Mouse (Mus musculus): ENCODE data around the gene Scarb1.

Scarb1 gene

DNA sequence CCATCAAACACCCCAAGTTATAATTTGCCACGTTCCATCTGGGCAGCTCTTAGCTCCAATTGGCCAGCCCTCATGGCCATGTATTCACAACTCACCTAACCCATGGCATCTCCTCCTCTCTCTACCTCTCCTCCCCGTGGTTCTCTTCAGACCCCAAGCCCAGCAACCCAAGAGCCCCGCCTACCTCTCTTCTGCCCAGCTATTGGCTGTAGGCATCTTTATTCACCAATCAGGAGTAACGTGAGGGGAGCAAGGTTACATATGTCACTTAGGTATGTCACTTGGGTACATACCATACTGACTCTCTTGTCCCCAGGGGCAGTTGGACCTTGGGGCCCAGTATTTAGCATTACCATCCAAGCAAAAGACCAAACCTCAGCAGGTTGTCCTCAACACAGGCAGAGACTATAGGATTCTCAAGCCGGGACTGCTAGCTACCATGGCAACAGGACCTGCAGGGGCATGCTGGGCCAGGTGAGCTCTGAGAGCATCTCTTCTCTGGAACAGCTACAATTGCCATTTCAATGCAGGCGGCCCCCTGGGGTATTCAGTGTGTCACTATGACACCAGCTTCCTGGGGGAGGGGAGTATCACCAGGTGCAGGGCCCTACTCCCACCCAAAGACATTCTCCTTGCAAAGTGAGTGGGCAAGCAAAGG, 100.6 kb downstream of the Scarb1 start:
- DNase-seq (ENCODE audit: low read depth, low spot score) = no peak

DNA sequence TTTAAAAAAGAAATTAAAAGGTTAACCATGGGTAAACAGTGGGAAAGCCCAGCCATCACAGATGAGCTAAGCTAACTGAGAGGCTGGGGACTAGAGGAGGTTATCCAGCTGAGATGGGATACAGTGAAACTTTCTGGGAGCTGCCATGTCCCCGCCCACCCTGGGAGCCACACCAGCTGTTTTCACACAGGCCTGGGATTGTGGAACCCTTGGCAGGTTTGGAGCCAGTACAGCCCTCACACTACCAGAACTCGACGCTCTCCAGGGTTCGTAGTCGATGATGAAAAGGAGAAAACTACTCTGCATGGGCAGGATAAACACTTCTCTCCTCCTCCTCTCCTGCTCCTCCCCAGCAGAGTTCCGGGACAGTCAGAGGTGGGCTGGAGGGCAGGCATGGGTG, 105.0 kb downstream of the Scarb1 start:
- no peak for DNase-seq (ENCODE audit: low read depth, low spot score)

DNA sequence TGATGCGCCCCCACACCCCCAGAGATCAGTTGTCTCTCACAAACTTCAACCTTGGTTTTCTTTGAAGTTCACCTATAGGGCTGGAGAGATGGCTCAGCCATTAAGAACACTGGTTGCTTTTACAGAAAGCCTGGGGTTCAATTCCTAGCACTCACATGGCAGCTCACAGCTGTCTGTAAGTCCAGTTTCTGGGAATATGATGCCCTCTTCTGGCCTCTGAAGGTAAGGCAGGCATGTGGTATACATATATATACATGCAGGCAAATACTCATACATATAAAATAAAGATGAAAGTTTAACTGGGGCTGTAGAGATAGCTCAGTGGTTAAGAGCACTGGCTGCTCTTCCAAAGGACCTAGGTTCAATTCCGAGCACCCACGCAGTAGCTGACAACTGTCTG, 105.5 kb downstream of the Scarb1 start:
- DNase-seq (ENCODE audit: low read depth, low spot score) = no peak

- no peak for DNase-seq (ENCODE audit: low read depth, low spot score)
Observed at GRCm38 (mm10) chr5:125234399-125234798, 106.5 kb downstream of the Scarb1 start.

DNA sequence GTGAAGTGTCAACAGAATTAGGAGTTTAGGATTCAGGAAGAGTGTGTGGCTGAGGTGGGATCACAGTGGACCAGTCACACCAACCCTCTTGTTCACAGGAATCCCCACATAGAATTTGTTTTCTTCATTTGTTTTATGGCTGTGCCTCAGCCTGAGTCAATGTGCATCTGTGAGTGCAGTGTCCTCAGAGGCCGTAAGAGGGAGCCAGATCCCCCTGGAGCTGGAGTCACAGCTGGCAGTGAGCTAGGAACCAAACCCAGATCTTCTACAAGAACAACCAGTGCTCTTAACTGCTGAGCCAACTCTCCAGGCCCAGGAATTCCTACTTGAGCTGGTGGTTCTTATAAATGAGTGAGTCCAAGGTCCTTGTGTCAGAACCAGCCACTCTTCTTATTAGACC, 107.4 kb downstream of the Scarb1 start:
- no peak for DNase-seq (ENCODE audit: low read depth, low spot score)

GRCm38 (mm10) chr5:125232443-125232979, 108.4 kb downstream of the Scarb1 start:
- DNase-seq (ENCODE audit: low read depth, low spot score) = no peak

GRCm38 (mm10) chr5:125230463-125230862, 110.4 kb downstream of the Scarb1 start:
- no peak for DNase-seq (ENCODE audit: low read depth, low spot score)

DNA sequence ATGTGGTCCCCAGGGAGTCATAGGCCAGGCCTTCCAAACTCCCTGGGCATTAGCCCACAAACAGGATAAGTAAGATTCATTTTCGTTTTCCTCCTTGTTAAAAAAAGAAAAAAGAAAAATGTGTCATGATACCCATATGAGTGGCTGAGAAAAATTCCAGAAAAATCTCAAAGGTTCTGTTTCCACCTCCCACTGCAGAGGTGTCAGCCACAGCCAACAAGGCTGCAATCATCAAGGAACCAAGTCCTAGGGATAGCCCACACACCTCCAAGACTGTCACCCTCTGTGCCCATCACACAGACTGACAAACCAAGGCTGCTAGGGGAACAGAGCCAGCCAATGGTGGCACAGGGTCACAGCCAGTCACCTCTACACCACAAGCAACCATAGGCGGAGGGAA, 111.8 kb downstream of the Scarb1 start:
- DNase-seq (ENCODE audit: low read depth, low spot score) = no peak

- DNase-seq (ENCODE audit: low read depth, low spot score) = no peak
Observed at GRCm38 (mm10) chr5:125227699-125228098, 113.2 kb downstream of the Scarb1 start.
